Comparison of ENCODE assay signal across 23 mouse cellular contexts in the genomic region with DNA sequence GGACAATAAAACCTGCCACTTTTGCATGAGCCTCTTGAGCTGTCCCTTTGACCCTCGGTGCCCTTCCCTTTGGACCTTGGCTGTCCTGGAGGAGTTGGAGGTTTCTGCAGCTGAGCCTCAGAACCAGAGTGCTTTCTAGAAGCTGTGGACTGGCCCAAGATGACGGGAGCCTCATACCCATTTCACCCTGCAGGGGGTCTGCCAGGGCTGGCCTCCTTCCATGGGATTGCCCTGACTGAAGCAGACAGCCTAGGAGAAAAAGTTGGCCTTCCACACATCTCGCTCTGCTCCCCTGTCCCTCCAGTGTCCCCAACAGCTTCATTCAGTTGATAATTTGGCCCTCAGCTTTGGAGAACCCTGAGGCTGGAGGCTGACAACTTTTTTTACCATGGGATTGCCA. TPM values are rescaled to one million over a fixed set of nuclear protein-coding genes. Genes with fewer than 3 reads are reported as not detected.
DNase-seq lines count a peak whose midpoint lies in the region; ATAC-seq and TF ChIP-seq lines count a peak whose summit lies in the region.
"Had no signal": no experiment of that assay in that cellular context is flagged by ENCODE, and none has a peak within 500 bp of the region (broad histone marks: within the 10 kb centered on the region; RNA-seq: fewer than 3 reads in every experiment).

No protein-coding gene starts in this region.

- peak; percentile 52 to 63 for DNase-seq in cerebellum, adult 18-20 months
- peak; percentile 61 to 72 for DNase-seq in cerebellum, adult 2 months
- peak; percentile 69 for DNase-seq in cerebellum, adult 9-11 months
- peak; percentile 69 to 70 for DNase-seq in cerebellum, postnatal 36 days
- no peak for DNase-seq in forebrain, postnatal 0 days
- DNase-seq: adrenal gland, postnatal 10 days; gastrocnemius, postnatal 14 days; heart, adult 2 months; heart, postnatal 14 days had no signal

- H3K4me1 ChIP-seq in cerebellum, adult 2 months (ENCODE audit: control insufficient read depth, insufficient read depth, low read length), result peaks cover 23% of the 10 kb centered on the region
- peaks cover 7% of the 10 kb centered on the region for H3K4me1 ChIP-seq in forebrain, postnatal 0 days (ENCODE audit: insufficient read depth)
- peaks cover 20% of the 10 kb centered on the region for H3K4me1 ChIP-seq in neural tube, embryonic 15.5 days

- TF ChIP-seq POLR2A in cerebellum, adult 2 months (IDR thresholded peaks at IDR 0.05; ENCODE audit: borderline replicate concordance, insufficient read depth, low read length), result no peak

- H3K9ac ChIP-seq in forebrain, postnatal 0 days, result no peak overlapping the region
- no peak overlapping the region for H3K9ac ChIP-seq in neural tube, embryonic 15.5 days (replicated peaks)
- H3K9ac ChIP-seq: embryonic facial prominence, embryonic 13.5 days; forebrain, embryonic 12.5 days; heart, embryonic 15.5 days; hindbrain, embryonic 13.5 days had no signal

- no peak overlapping the region for H3K4me3 ChIP-seq in cerebellum, adult 2 months (replicated peaks; ENCODE audit: insufficient read depth, low read depth, low read length)
- no peak overlapping the region for H3K4me3 ChIP-seq in forebrain, postnatal 0 days (ENCODE audit: low read depth, low read length)
- no peak overlapping the region for H3K4me3 ChIP-seq in neural tube, embryonic 15.5 days (replicated peaks)
- H3K4me3 ChIP-seq: embryonic facial prominence, embryonic 13.5 days; forebrain, embryonic 12.5 days; heart, adult 2 months; heart, embryonic 15.5 days; hindbrain, embryonic 13.5 days had no signal

- H3K36me3 ChIP-seq in forebrain, postnatal 0 days (ENCODE audit: insufficient read depth), result peaks cover 53% of the 10 kb centered on the region
- peaks cover 56% of the 10 kb centered on the region for H3K36me3 ChIP-seq in neural tube, embryonic 15.5 days

- no peaks in the 10 kb centered on the region for H3K27me3 ChIP-seq in cerebellum, adult 2 months (ENCODE audit: control insufficient read depth, insufficient read depth, low read length)
- no peaks in the 10 kb centered on the region for H3K27me3 ChIP-seq in forebrain, postnatal 0 days (ENCODE audit: insufficient read depth, low read length)
- H3K27me3 ChIP-seq in neural tube, embryonic 15.5 days (replicated peaks), result no peaks in the 10 kb centered on the region
- H3K27me3 ChIP-seq: embryonic facial prominence, embryonic 13.5 days; forebrain, embryonic 12.5 days; heart, embryonic 15.5 days; hindbrain, embryonic 13.5 days had no signal

- H3K9me3 ChIP-seq in forebrain, postnatal 0 days (ENCODE audit: low read length), result no peaks in the 10 kb centered on the region
- H3K9me3 ChIP-seq in neural tube, embryonic 15.5 days (replicated peaks), result no peaks in the 10 kb centered on the region
- H3K9me3 ChIP-seq: embryonic facial prominence, embryonic 13.5 days; forebrain, embryonic 12.5 days; heart, embryonic 15.5 days; hindbrain, embryonic 13.5 days had no signal

- TF ChIP-seq CTCF in cerebellum, adult 2 months (IDR thresholded peaks at IDR 0.05; ENCODE audit: borderline replicate concordance, insufficient read depth, low read depth, low read length), result no peak
- no peak for TF ChIP-seq CTCF in forebrain, postnatal 0 days (IDR thresholded peaks at IDR 0.05; ENCODE audit: low read depth)

- 45% methylated on average over 3 of the region's 3 CpGs for WGBS in cerebellum, adult 2 months
- 79% methylated on average over 3 of the region's 3 CpGs for WGBS in forebrain, postnatal 0 days
- 88% methylated on average over 3 of the region's 3 CpGs for WGBS in neural tube, embryonic 15.5 days

- ATAC-seq in cerebellum, adult (ENCODE audit: insufficient number of reproducible peaks, low FRiP score, low TSS enrichment), result no peak
- ATAC-seq in forebrain, postnatal 0 days, result no peak
- ATAC-seq in neural tube, embryonic 15.5 days (ENCODE audit: low FRiP score), result no peak
- ATAC-seq: forebrain, embryonic 16.5 days; hindbrain, postnatal 0 days had no signal

- H3K27ac ChIP-seq in cerebellum, adult 2 months (ENCODE audit: insufficient read depth, low read length), result no peak overlapping the region
- no peak overlapping the region for H3K27ac ChIP-seq in forebrain, postnatal 0 days (ENCODE audit: low read depth, low read length)
- H3K27ac ChIP-seq in neural tube, embryonic 15.5 days (replicated peaks), result no peak overlapping the region
- H3K27ac ChIP-seq: embryonic facial prominence, embryonic 13.5 days; forebrain, embryonic 12.5 days; heart, adult 2 months; heart, embryonic 15.5 days; hindbrain, embryonic 13.5 days; hindbrain, postnatal 0 days had no signal

- H3K4me2 ChIP-seq in forebrain, postnatal 0 days (ENCODE audit: low read depth), result no peak overlapping the region
- H3K4me2 ChIP-seq in neural tube, embryonic 15.5 days, result no peak overlapping the region
- H3K4me2 ChIP-seq: embryonic facial prominence, embryonic 13.5 days; forebrain, embryonic 12.5 days; heart, embryonic 11.5 days; heart, embryonic 15.5 days; hindbrain, embryonic 13.5 days had no signal

RNA-seq across cellular contexts. Expression of gene Kptn, which starts 2.6 kb away (rescaled TPM):
- polyA plus RNA-seq in cerebellum, adult 2 months (2012; rRNA removed), result 56.4 and 60.5 TPM in 2 replicates
- total RNA-seq in forebrain, postnatal 0 days (2014; rRNA removed), result 47.4 and 53.7 TPM in 2 replicates
- polyA plus RNA-seq in forebrain, postnatal 0 days (2015; fragmentation: Nextera tagmentation; extraction: Ambion mirVana), result 27.4 and 37.2 TPM in 2 replicates
- 45.8 and 48.1 TPM in 2 replicates for polyA plus RNA-seq in neural tube, embryonic 15.5 days (2015; fragmentation: Nextera tagmentation; extraction: Ambion mirVana)

RNA-seq across cellular contexts. Expression of gene Slc8a2, which starts 12.5 kb away (rescaled TPM):
- 84.6 and 116 TPM in 2 replicates for polyA plus RNA-seq in cerebellum, adult 2 months (2012; rRNA removed)
- 52.4 and 55.8 TPM in 2 replicates for total RNA-seq in forebrain, postnatal 0 days (2014; rRNA removed)
- polyA plus RNA-seq in forebrain, postnatal 0 days (2015; fragmentation: Nextera tagmentation; extraction: Ambion mirVana), result 0.77 and 0.99 TPM in 2 replicates
- 1.2 and 1.4 TPM in 2 replicates for polyA plus RNA-seq in neural tube, embryonic 15.5 days (2015; fragmentation: Nextera tagmentation; extraction: Ambion mirVana)
- total RNA-seq: hematopoietic stem cell, adult 5-6 weeks; MEL had no signal

RNA-seq across cellular contexts. Expression of gene Napa, which starts 18.8 kb away (rescaled TPM):
- 447 and 471 TPM in 2 replicates for polyA plus RNA-seq in cerebellum, adult 2 months (2012; rRNA removed)
- 159 and 270 TPM in 2 replicates for total RNA-seq in forebrain, postnatal 0 days (2014; rRNA removed)
- polyA plus RNA-seq in forebrain, postnatal 0 days (2015; fragmentation: Nextera tagmentation; extraction: Ambion mirVana), result 211 and 222 TPM in 2 replicates
- polyA plus RNA-seq in neural tube, embryonic 15.5 days (2015; fragmentation: Nextera tagmentation; extraction: Ambion mirVana), result 236 and 238 TPM in 2 replicates

RNA-seq across cellular contexts. Expression of gene Zfp541, which starts 55.5 kb away (rescaled TPM):
- 0.16 and 0.28 TPM in 2 replicates for polyA plus RNA-seq in cerebellum, adult 2 months (2012; rRNA removed)
- 0.10 and 0.15 TPM in 2 replicates for total RNA-seq in forebrain, postnatal 0 days (2014; rRNA removed)
- polyA plus RNA-seq in forebrain, postnatal 0 days (2015; fragmentation: Nextera tagmentation; extraction: Ambion mirVana), result 0.04 and 0.17 TPM in 2 replicates
- polyA plus RNA-seq in neural tube, embryonic 15.5 days (2015; fragmentation: Nextera tagmentation; extraction: Ambion mirVana), result 0.15 and 0.17 TPM in 2 replicates
- total RNA-seq: common myeloid progenitor, adult 5-6 weeks; gastrocnemius, adult 18-20 months; gastrocnemius, postnatal 14 days; heart, adult 2 months; heart, postnatal 14 days; hematopoietic stem cell, adult 5-6 weeks; MEL had no signal
- polyA plus RNA-seq: C2C12; forebrain, embryonic 12.5 days; heart, embryonic 11.5 days; heart, embryonic 15.5 days had no signal

RNA-seq across cellular contexts. Expression of gene Meis3, which starts 57.8 kb away (rescaled TPM):
- polyA plus RNA-seq in cerebellum, adult 2 months (2012; rRNA removed), result 93.5 and 94.2 TPM in 2 replicates
- total RNA-seq in forebrain, postnatal 0 days (2014; rRNA removed), result 98.6 and 100 TPM in 2 replicates
- 86.4 and 90.9 TPM in 2 replicates for polyA plus RNA-seq in forebrain, postnatal 0 days (2015; fragmentation: Nextera tagmentation; extraction: Ambion mirVana)
- 104 and 126 TPM in 2 replicates for polyA plus RNA-seq in neural tube, embryonic 15.5 days (2015; fragmentation: Nextera tagmentation; extraction: Ambion mirVana)
- total RNA-seq: common myeloid progenitor, adult 5-6 weeks had no signal

Comparison
In these comparisons a context has a peak if more than half of its experiments do, and no peak if none do; other contexts are left out.
1. RNA of gene Slc8a2, which starts 12.5 kb away (polyA plus RNA-seq): 84.6 to 116 TPM in cerebellum, adult 2 months; 1.2 to 1.4 TPM in neural tube, embryonic 15.5 days and 0.77 to 0.99 TPM in forebrain, postnatal 0 days; every median in the first group is over 10 times any median in the second.